Mouse (Mus musculus) cortical plate, adult 2 months (tissue): ENCODE measurements at regions not wholly inside any gene's neighbourhood (a gene's known extent, or its start where the extent isn't known, plus 50 kb on each side); places are given as distances from the start of the nearest gene placed in this dataset.

ENCODE experiments used
- CTCF ChIP-seq: fragments of 200-500 bp; IDR thresholded peaks from 2 replicates; pipeline ENCODE4 v1.5.1; 2011; ENCODE audit warnings: mild to moderate bottlenecking, control low read depth, low read length; ENCODE audit not compliant: insufficient read depth; ENCODE audit errors: extremely low read depth
- POLR2A ChIP-seq: fragments of 200-500 bp; IDR thresholded peaks from 2 replicates; pipeline ENCODE4 v1.6.1; 2011; ENCODE audit warnings: mild to moderate bottlenecking, low read length, control low read depth; ENCODE audit not compliant: insufficient read depth; ENCODE audit errors: extremely low read depth

DNA sequence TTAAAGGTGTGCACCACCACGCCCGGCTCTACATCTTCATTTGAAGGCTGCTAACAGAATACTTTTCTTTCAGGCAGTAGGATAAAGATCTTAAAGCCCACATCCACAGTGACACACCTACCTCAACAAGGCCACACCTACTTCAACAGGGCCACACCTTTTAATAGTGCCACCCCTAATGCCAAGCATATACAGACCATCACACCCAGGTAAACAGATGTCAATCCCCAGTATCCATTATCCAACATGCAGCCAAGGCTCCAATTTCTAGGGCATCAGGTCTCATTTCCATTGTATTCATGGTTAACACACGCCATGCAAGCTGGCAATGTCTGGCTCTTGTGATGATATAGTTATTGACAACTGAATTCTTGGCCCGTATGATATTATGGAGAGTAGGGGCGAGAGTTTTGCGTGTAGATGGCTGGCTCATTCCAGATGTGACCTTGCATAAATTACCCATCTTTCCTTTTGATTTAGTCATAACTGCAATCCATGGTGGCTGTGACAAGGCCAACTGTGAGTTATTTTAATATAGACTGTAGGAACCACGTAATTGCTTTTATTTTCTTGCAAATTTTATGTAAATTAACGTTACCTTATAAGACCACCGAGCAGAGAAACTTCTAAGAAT, 80.7 kb upstream of the Ccser1 start:
- TF ChIP-seq CTCF, result no peak
- TF ChIP-seq POLR2A, result no peak
